Mouse (Mus musculus): ENCODE results near the gene Ccdc180. TPM values are rescaled to one million over a fixed set of nuclear protein-coding genes. Genes with fewer than 3 reads are reported as not detected.

Gene Ccdc180
- polyA plus RNA-seq, 1 experiment, result 15.9 TPM

GRCm38 (mm10) chr4:45882521-45882920 is 7.6 kb upstream of the Ccdc180 start:
- no peak for TF ChIP-seq CTCF (IDR thresholded peaks at IDR 0.05; ENCODE audit: control insufficient read depth, insufficient read depth, insufficient replicate concordance, low read depth, low read length)
- no peak for TF ChIP-seq POLR2A (IDR thresholded peaks at IDR 0.05; ENCODE audit: control insufficient read depth, low read depth, low read length)
- H3K36me3 ChIP-seq (ENCODE audit: control insufficient read depth, insufficient read depth, low read length), result no peaks in the 10 kb centered on the region
- H3K4me1 ChIP-seq (ENCODE audit: control insufficient read depth, insufficient read depth, low read length), result peaks cover 2% of the 10 kb centered on the region
- H3K4me3 ChIP-seq (ENCODE audit: control insufficient read depth, low read depth, low read length), result no peak overlapping the region
- no peak overlapping the region for H3K27ac ChIP-seq (ENCODE audit: control insufficient read depth, insufficient read depth, low read depth, low read length)
- H3K27me3 ChIP-seq (ENCODE audit: control insufficient read depth, insufficient read depth, low read length), result no peaks in the 10 kb centered on the region

- H3K27ac ChIP-seq (ENCODE audit: control insufficient read depth, insufficient read depth, low read depth, low read length), result no peak overlapping the region
- H3K36me3 ChIP-seq (ENCODE audit: control insufficient read depth, insufficient read depth, low read length), result no peaks in the 10 kb centered on the region
- no peaks in the 10 kb centered on the region for H3K27me3 ChIP-seq (ENCODE audit: control insufficient read depth, insufficient read depth, low read length)
- H3K4me3 ChIP-seq (ENCODE audit: control insufficient read depth, low read depth, low read length), result no peak overlapping the region
- H3K4me1 ChIP-seq (ENCODE audit: control insufficient read depth, insufficient read depth, low read length), result no peaks in the 10 kb centered on the region
- TF ChIP-seq CTCF (IDR thresholded peaks at IDR 0.05; ENCODE audit: control insufficient read depth, insufficient read depth, insufficient replicate concordance, low read depth, low read length) (no peak), POLR2A (IDR thresholded peaks at IDR 0.05; ENCODE audit: control insufficient read depth, low read depth, low read length) (no peak)
Observed at GRCm38 (mm10) chr4:45883250-45883649, 6.9 kb upstream of the Ccdc180 start.

- no peak for TF ChIP-seq CTCF (IDR thresholded peaks at IDR 0.05; ENCODE audit: control insufficient read depth, insufficient read depth, insufficient replicate concordance, low read depth, low read length)
- no peak for TF ChIP-seq POLR2A (IDR thresholded peaks at IDR 0.05; ENCODE audit: control insufficient read depth, low read depth, low read length)
- no peaks in the 10 kb centered on the region; the same call in none of the 2 replicates for H3K36me3 ChIP-seq (ENCODE audit: control insufficient read depth, insufficient read depth, low read length)
- no peak overlapping the region for H3K4me3 ChIP-seq (ENCODE audit: control insufficient read depth, low read depth, low read length)
- H3K27me3 ChIP-seq (ENCODE audit: control insufficient read depth, insufficient read depth, low read length), result no peaks in the 10 kb centered on the region
- H3K4me1 ChIP-seq (ENCODE audit: control insufficient read depth, insufficient read depth, low read length), result peaks cover 8% of the 10 kb centered on the region
- no peak overlapping the region for H3K27ac ChIP-seq (ENCODE audit: control insufficient read depth, insufficient read depth, low read depth, low read length)
Observed at GRCm38 (mm10) chr4:45889487-45889886, 616 bp upstream of the Ccdc180 start.

- no peak for TF ChIP-seq CTCF (IDR thresholded peaks at IDR 0.05; ENCODE audit: control insufficient read depth, insufficient read depth, insufficient replicate concordance, low read depth, low read length)
- TF ChIP-seq POLR2A (IDR thresholded peaks at IDR 0.05; ENCODE audit: control insufficient read depth, low read depth, low read length), result no peak
- Histone ChIP-seq H3K4me3 (ENCODE audit: control insufficient read depth, low read depth, low read length) (no peak overlapping the region), H3K27ac (ENCODE audit: control insufficient read depth, insufficient read depth, low read depth, low read length) (no peak overlapping the region), H3K36me3 (ENCODE audit: control insufficient read depth, insufficient read depth, low read length) (no peaks in the 10 kb centered on the region; the same call in none of the 2 replicates), H3K27me3 (ENCODE audit: control insufficient read depth, insufficient read depth, low read length) (no peaks in the 10 kb centered on the region), H3K4me1 (ENCODE audit: control insufficient read depth, insufficient read depth, low read length) (no peaks in the 10 kb centered on the region)
Observed at GRCm38 (mm10) chr4:45896425-45897081, 6.5 kb downstream of the Ccdc180 start.

- TF ChIP-seq POLR2A (IDR thresholded peaks at IDR 0.05; ENCODE audit: control insufficient read depth, low read depth, low read length) (no peak), CTCF (IDR thresholded peaks at IDR 0.05; ENCODE audit: control insufficient read depth, insufficient read depth, insufficient replicate concordance, low read depth, low read length) (no peak)
- Histone ChIP-seq H3K4me1 (ENCODE audit: control insufficient read depth, insufficient read depth, low read length) (no peaks in the 10 kb centered on the region), H3K36me3 (ENCODE audit: control insufficient read depth, insufficient read depth, low read length) (no peaks in the 10 kb centered on the region), H3K27me3 (ENCODE audit: control insufficient read depth, insufficient read depth, low read length) (no peaks in the 10 kb centered on the region), H3K4me3 (ENCODE audit: control insufficient read depth, low read depth, low read length) (no peak overlapping the region), H3K27ac (ENCODE audit: control insufficient read depth, insufficient read depth, low read depth, low read length) (no peak overlapping the region)
Observed at GRCm38 (mm10) chr4:45898413-45898812, 8.3 kb downstream of the Ccdc180 start.

GRCm38 (mm10) chr4:45909256-45909655 is 19.2 kb downstream of the Ccdc180 start:
- H3K36me3 ChIP-seq (ENCODE audit: control insufficient read depth, insufficient read depth, low read length), result peaks cover 1% of the 10 kb centered on the region
- H3K27me3 ChIP-seq (ENCODE audit: control insufficient read depth, insufficient read depth, low read length), result no peaks in the 10 kb centered on the region
- no peak for TF ChIP-seq CTCF (IDR thresholded peaks at IDR 0.05; ENCODE audit: control insufficient read depth, insufficient read depth, insufficient replicate concordance, low read depth, low read length)
- no peak for TF ChIP-seq POLR2A (IDR thresholded peaks at IDR 0.05; ENCODE audit: control insufficient read depth, low read depth, low read length)

GRCm38 (mm10) chr4:45909924-45910323 is 19.8 kb downstream of the Ccdc180 start:
- Histone ChIP-seq H3K4me1 (ENCODE audit: control insufficient read depth, insufficient read depth, low read length) (no peaks in the 10 kb centered on the region; the same call in 1 of the 2 replicates), H3K36me3 (ENCODE audit: control insufficient read depth, insufficient read depth, low read length) (peaks cover 1% of the 10 kb centered on the region), H3K27me3 (ENCODE audit: control insufficient read depth, insufficient read depth, low read length) (no peaks in the 10 kb centered on the region), H3K27ac (ENCODE audit: control insufficient read depth, insufficient read depth, low read depth, low read length) (no peak overlapping the region), H3K4me3 (ENCODE audit: control insufficient read depth, low read depth, low read length) (no peak overlapping the region)
- no peak for TF ChIP-seq POLR2A (IDR thresholded peaks at IDR 0.05; ENCODE audit: control insufficient read depth, low read depth, low read length)
- no peak for TF ChIP-seq CTCF (IDR thresholded peaks at IDR 0.05; ENCODE audit: control insufficient read depth, insufficient read depth, insufficient replicate concordance, low read depth, low read length)

More at GRCm38 (mm10) chr4:45909256-45909655, 19.2 kb downstream of the Ccdc180 start:
- no peak overlapping the region for H3K4me3 ChIP-seq (ENCODE audit: control insufficient read depth, low read depth, low read length)
- H3K4me1 ChIP-seq (ENCODE audit: control insufficient read depth, insufficient read depth, low read length), result no peaks in the 10 kb centered on the region; the same call in 1 of the 2 replicates
- no peak overlapping the region for H3K27ac ChIP-seq (ENCODE audit: control insufficient read depth, insufficient read depth, low read depth, low read length)
